Mouse (Mus musculus) limb, embryonic 11.5 days (tissue): ENCODE measurements around the gene Sh2d4b. TPM values are rescaled to one million over a fixed set of nuclear protein-coding genes. Genes with fewer than 3 reads are reported as not detected.

Experiments used
- ATAC-seq: fragments of 200-750 bp; cut with Nextera tagmentation; 2 replicates; pipeline ENCODE4 v1.8.0; 2017; ENCODE audit warnings: low read depth; ENCODE audit not compliant: insufficient number of reproducible peaks, low FRiP score, low TSS enrichment
- DNase-seq: peaks from one replicate; pipeline ENCODE4 v3.0.0-alpha.2; 2015; ENCODE audit warnings: low spot score
- H3K27ac ChIP-seq: fragments of 300-500 bp; sonication (generic); replicated peaks from 2 replicates; pipeline ENCODE4 v1.5.1; 2014; ENCODE audit warnings: low read depth, mild to moderate bottlenecking, low read length
- H3K27me3 ChIP-seq: fragments of 300-500 bp; sonication (generic); 2 replicates; pipeline ENCODE4 v1.6.1; 2014; ENCODE audit warnings: mild to moderate bottlenecking, low read length, mixed read lengths; ENCODE audit not compliant: control insufficient read depth, insufficient read depth
- H3K36me3 ChIP-seq: fragments of 300-500 bp; sonication (generic); 2 replicates; pipeline ENCODE4 v1.6.1; 2014; ENCODE audit warnings: mild to moderate bottlenecking, low read length, moderate library complexity, mixed read lengths; ENCODE audit not compliant: control insufficient read depth, insufficient read depth
- H3K4me1 ChIP-seq: fragments of 300-500 bp; sonication (generic); 2 replicates; pipeline ENCODE4 v1.6.1; 2014; ENCODE audit warnings: low read length, mixed read lengths; ENCODE audit not compliant: control insufficient read depth, insufficient read depth
- H3K4me2 ChIP-seq: fragments of 300-500 bp; sonication (generic); 2 replicates; pipeline ENCODE4 v1.6.1; 2014; ENCODE audit warnings: low read depth, mild to moderate bottlenecking, moderate library complexity; ENCODE audit not compliant: severe bottlenecking
- H3K4me3 ChIP-seq: fragments of 300-500 bp; sonication (generic); 2 replicates; pipeline ENCODE4 v1.5.1; 2014; ENCODE audit warnings: low read depth, low read length
- H3K9ac ChIP-seq: fragments of 300-500 bp; sonication (generic); 2 replicates; pipeline ENCODE4 v1.6.1; 2014; ENCODE audit warnings: mild to moderate bottlenecking, low read length
- H3K9me3 ChIP-seq: fragments of 300-500 bp; sonication (generic); 2 replicates; pipeline ENCODE4 v1.6.1; 2016; ENCODE audit warnings: low read length; ENCODE audit not compliant: control insufficient read depth
- WGBS: fragments of 180-500 bp; shearing (Covaris S2); extraction: QIAGEN DNeasy Blood & Tissue Kit; methylation state at CpG from one replicate; pipeline ENCODE4 v1.1.7; 2014; 5-methylcytosine and 5-hydroxymethylcytosine counted together
- polyA plus RNA-seq: library from polyadenylated mRNA; unstranded; fragments of >200 nt; fragmentation: Nextera tagmentation; extraction: Ambion mirVana; gene quantifications from 2 replicates; pipeline ENCODE4 v1.2.1, GENCODE M21; 2014

The Sh2d4b gene
- polyA plus RNA-seq, 1 experiment from 2014 or later: 0.32 TPM

GRCm38 (mm10) chr14:40889704-40890103 lies 3.4 kb downstream of the Sh2d4b start:
- no peak for DNase-seq
- no peaks in the 10 kb centered on the region for H3K36me3 ChIP-seq
- ATAC-seq: no peak
- H3K27ac ChIP-seq: no peak overlapping the region
- 81% methylated on average over 4 of the region's 4 CpGs for WGBS
- no peak overlapping the region for H3K4me3 ChIP-seq
- H3K27me3 ChIP-seq: no peaks in the 10 kb centered on the region
- H3K4me2 ChIP-seq: no peak overlapping the region
- H3K9me3 ChIP-seq: no peaks in the 10 kb centered on the region
- 0 out of 2 replicates have a peak, but pooled peaks cover 3% of the 10 kb centered on the region for H3K4me1 ChIP-seq
- H3K9ac ChIP-seq: no peak overlapping the region

- Histone ChIP-seq H3K27ac (no peak overlapping the region), H3K4me1 (0 out of 2 replicates have a peak, but pooled peaks cover under 1% of the 10 kb centered on the region), H3K9ac (no peak overlapping the region), H3K36me3 (no peaks in the 10 kb centered on the region), H3K4me3 (no peak overlapping the region), H3K4me2 (no peak overlapping the region), H3K9me3 (no peaks in the 10 kb centered on the region), H3K27me3 (no peaks in the 10 kb centered on the region)
- no peak for DNase-seq
- 90% methylated on average over 2 of the region's 2 CpGs for WGBS
- no peak for ATAC-seq
Measured at GRCm38 (mm10) chr14:40889181-40889580, 3.9 kb downstream of the Sh2d4b start.

GRCm38 (mm10) chr14:40886428-40887202 lies 6.5 kb downstream of the Sh2d4b start:
- Histone ChIP-seq H3K9ac (no peak overlapping the region), H3K36me3 (no peaks in the 10 kb centered on the region), H3K9me3 (no peaks in the 10 kb centered on the region), H3K4me3 (no peak overlapping the region), H3K27me3 (no peaks in the 10 kb centered on the region), H3K4me1 (no peaks in the 10 kb centered on the region), H3K4me2 (no peak overlapping the region), H3K27ac (no peak overlapping the region)
- WGBS: 81% methylated on average over 6 of the region's 6 CpGs
- peak; percentile 29 for DNase-seq
- no peak for ATAC-seq

GRCm38 (mm10) chr14:40885752-40886151 lies 7.3 kb downstream of the Sh2d4b start:
- ATAC-seq: no peak
- no peaks in the 10 kb centered on the region for H3K36me3 ChIP-seq

GRCm38 (mm10) chr14:40885225-40885624 lies 7.8 kb downstream of the Sh2d4b start:
- DNase-seq (peak; percentile 33), ATAC-seq (no peak)
- no peaks in the 10 kb centered on the region for H3K27me3 ChIP-seq
- H3K4me3 ChIP-seq: no peak overlapping the region
- H3K36me3 ChIP-seq: no peaks in the 10 kb centered on the region
- WGBS: 9% methylated on average over 4 of the region's 4 CpGs
- H3K27ac ChIP-seq: no peak overlapping the region
- no peaks in the 10 kb centered on the region for H3K4me1 ChIP-seq
- no peaks in the 10 kb centered on the region for H3K9me3 ChIP-seq
- H3K4me2 ChIP-seq: no peak overlapping the region
- no peak overlapping the region for H3K9ac ChIP-seq

More at GRCm38 (mm10) chr14:40885752-40886151, 7.3 kb downstream of the Sh2d4b start:
- H3K4me2 ChIP-seq: no peak overlapping the region
- no peak overlapping the region for H3K27ac ChIP-seq
- H3K9ac ChIP-seq: no peak overlapping the region
- 41% methylated on average over 1 of the region's 1 CpGs for WGBS
- H3K9me3 ChIP-seq: no peaks in the 10 kb centered on the region
- no peak for DNase-seq
- no peaks in the 10 kb centered on the region for H3K27me3 ChIP-seq
- H3K4me3 ChIP-seq: no peak overlapping the region
- no peaks in the 10 kb centered on the region for H3K4me1 ChIP-seq

GRCm38 (mm10) chr14:40874565-40874964 lies 18.5 kb downstream of the Sh2d4b start:
- no peaks in the 10 kb centered on the region for H3K4me1 ChIP-seq
- no peak overlapping the region for H3K4me2 ChIP-seq
- no peak overlapping the region for H3K27ac ChIP-seq
- no peaks in the 10 kb centered on the region for H3K9me3 ChIP-seq
- no peak for DNase-seq
- no peak overlapping the region for H3K4me3 ChIP-seq
- no peaks in the 10 kb centered on the region for H3K27me3 ChIP-seq
- H3K9ac ChIP-seq: no peak overlapping the region
- no peaks in the 10 kb centered on the region for H3K36me3 ChIP-seq
- no peak for ATAC-seq

GRCm38 (mm10) chr14:40873961-40874360 lies 19.1 kb downstream of the Sh2d4b start:
- Histone ChIP-seq H3K27me3 (no peaks in the 10 kb centered on the region), H3K4me1 (no peaks in the 10 kb centered on the region), H3K4me2 (no peak overlapping the region), H3K4me3 (no peak overlapping the region), H3K9me3 (no peaks in the 10 kb centered on the region), H3K9ac (no peak overlapping the region), H3K36me3 (no peaks in the 10 kb centered on the region), H3K27ac (no peak overlapping the region)
- 86% methylated on average over 5 of the region's 5 CpGs for WGBS
- ATAC-seq (no peak), DNase-seq (no peak)

GRCm38 (mm10) chr14:40870598-40870997 lies 22.5 kb downstream of the Sh2d4b start:
- Histone ChIP-seq H3K9ac (no peak overlapping the region), H3K36me3 (no peaks in the 10 kb centered on the region), H3K4me2 (no peak overlapping the region), H3K27ac (no peak overlapping the region), H3K27me3 (no peaks in the 10 kb centered on the region), H3K4me1 (no peaks in the 10 kb centered on the region), H3K4me3 (no peak overlapping the region), H3K9me3 (no peaks in the 10 kb centered on the region)
- no peak for DNase-seq
- ATAC-seq: no peak
- WGBS: 57% methylated on average over 3 of the region's 3 CpGs
